Mouse (Mus musculus): ENCODE measurements around the gene Cdv3.
A peak's percentile ranks its signal among the peaks of the same experiment; 100 is the strongest.
"Not testable (repeated sequence)": the region's sequence is repeated elsewhere in the genome, so short reads cannot be mapped to it uniquely, and the experiment has no call there.

Cdv3 gene

DNA sequence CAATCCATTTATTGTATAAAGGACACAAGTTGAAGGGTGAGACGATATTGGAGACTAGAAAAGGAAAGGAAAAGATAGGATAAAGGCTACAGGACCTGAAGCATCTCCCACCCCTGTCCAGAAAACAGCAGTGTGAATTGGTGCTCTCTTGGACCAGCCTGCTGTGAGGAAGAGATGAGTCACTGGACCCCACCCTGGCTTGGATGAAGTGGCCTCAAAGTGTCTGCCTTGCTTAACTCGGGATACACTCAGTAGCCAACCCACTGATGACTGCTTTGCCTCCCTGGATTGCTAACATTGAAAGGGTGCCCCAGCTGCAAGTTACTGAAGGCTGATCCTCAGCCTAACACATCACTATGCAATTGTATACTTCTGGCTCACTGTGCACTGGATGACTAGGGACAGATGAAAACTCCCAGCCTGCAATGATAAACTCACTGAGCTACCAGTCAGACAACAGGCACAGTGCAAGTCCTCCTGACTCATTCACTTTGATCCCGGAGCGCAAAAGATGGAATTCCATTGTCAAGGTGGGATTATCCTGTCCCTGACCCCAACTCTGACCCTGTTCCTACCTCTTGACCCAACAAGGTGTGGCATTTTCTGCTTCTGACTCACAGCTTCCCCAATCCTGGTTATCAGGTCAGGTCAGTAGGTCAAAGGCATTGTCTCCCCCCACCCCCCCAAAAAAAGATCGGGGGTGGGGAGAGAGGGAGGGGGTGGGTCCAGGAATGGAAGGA lies 6.8 kb upstream of the Cdv3 start:
- DNase-seq (ENCODE audit: low spot score) = no peak

DNA sequence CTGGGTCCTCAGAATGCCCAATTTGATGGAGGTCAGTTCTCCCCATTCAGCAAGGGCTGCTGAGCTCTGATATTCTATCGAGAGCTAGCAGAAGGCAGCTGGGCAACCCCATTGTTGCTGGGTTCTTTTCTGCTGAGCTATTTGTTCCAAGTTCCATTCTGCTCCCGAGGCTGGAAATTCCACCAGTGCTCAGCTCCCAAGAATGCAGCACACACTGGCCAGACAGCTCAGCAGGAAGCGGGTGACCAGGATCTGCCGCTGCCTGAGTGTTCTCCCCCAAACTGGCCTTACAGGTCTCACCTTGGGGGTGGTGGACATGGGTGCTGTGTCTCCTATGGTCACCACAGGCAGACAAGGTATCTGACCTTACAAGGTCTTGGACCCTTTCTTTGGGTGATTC lies 4.3 kb upstream of the Cdv3 start:
- DNase-seq (ENCODE audit: low spot score) = no peak

DNA sequence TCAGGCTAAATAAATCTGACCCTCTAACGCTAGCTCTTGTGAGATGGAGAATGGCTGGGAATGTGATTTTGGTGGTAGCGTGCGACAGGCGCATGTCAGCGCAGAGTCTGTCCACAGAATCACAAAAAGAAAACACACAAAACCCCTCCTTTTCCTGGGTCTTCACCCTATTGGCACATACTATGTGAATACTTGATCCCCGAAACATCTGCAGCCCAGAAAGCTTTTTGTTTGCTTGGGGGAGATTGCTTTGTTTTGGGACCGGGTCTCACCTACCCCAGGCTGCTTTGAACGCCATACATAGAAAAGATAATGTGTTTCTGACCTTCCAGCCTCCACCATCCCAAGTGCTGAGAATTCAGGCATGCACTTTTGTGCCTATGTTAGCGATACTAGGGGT lies 716 bp upstream of the Cdv3 start:
- DNase-seq (ENCODE audit: low spot score) = no peak

DNA sequence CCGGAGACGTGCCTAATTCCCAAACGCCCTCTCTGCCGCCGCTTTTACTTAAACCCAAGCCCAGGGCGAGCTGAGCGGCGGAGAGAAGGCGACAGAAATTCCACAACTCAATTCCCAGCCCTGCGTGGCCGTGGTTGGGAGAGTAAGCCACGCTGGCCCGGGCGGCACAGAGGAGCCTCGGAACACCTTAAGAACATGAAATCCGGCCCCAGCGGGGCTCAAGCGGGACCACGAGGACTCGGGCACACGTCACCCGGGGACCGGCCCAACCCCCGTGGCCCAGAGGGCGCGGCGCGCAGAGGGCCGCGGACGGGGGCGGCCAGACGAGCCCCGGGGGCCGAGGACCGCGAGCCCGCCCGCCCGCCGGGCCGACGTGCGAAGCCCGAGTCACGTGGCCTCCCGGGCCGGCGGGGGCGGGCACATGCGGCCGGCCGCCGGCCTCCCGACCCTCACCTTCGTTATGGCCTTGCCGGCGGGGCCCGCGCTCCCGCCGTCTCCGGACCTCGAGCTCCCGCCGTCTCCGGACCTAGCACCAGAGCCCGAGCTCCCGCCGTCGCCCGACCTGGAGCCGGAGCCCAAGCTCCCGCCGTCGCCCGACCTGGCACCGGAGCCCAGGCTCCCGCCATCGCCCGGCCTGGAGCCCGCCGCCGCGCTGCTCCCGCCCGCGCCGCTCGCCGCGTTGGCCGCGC lies 895 bp downstream of the Cdv3 start:
- DNase-seq (ENCODE audit: low spot score) = peak; percentile 70

DNA sequence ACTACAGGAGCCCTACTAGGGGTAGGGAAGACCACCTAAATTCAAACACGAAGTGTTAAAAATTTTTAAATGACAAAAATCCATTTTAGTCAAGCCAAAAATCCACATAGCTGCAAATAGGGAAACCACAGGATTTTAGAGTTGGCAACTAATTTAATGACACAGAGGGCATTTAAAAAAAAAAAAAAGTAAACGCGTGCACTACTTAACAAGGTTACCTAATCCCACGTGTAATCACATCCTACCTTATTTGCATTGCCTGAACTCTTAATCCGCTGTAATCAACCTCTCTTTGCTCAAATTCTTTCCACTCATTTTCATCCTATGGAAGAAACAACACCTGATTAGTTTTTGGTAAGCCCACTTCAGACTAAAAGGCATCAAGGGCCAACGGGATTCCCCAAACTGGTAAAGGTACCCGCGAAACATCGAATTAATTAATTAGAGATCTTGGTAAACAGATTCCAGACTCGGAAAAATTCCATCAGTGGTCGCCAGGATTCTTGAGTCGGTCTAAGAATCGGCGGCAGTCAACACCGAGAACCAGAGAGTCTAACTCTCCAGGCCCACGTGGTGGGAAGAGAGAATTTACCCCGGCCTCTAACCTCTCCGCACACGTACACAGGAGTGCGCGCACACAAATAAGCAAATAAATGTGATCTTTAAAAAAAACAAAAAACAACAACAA lies 1.8 kb downstream of the Cdv3 start:
- DNase-seq (ENCODE audit: low spot score) = peak; percentile 6

DNA sequence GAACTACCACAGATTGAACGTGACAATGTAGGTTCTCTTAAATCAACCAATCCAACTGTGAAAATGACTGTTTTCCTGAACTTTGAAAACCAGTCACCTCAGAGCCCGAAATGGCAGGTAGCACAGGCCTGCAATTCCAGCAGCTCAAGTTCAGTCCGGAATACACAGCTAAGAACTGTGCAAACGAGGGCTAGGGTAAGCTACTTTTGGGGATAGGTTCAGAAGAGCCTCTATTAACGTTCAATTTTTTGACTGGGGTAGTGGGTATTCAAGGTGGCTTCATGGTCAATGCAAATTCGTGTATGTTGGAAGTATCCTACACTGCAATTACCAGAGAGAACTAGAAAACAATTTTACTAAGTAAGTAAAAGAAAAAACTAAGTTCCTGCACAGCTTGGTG lies 2.6 kb downstream of the Cdv3 start:
- no peak for DNase-seq (ENCODE audit: low spot score)

DNA sequence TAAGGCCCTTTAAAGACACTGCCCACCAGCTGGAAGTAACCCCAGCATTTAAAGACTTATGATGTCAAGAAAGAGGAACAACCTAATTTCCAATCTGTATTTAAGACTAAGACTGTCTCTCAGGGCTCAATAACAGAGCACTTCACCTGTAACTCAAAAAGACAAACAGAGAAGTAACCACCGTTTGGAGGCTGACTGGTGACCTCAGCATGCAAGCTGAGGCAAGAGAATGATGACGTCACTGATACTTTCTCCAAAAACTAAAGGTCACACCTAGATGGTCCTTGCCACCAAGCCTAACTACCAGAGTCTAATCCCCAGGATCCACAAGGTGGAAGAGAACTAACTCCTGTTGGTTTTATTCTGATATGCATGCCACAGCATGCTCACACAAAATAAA lies 5.0 kb downstream of the Cdv3 start:
- DNase-seq (ENCODE audit: low spot score) = no peak

DNA sequence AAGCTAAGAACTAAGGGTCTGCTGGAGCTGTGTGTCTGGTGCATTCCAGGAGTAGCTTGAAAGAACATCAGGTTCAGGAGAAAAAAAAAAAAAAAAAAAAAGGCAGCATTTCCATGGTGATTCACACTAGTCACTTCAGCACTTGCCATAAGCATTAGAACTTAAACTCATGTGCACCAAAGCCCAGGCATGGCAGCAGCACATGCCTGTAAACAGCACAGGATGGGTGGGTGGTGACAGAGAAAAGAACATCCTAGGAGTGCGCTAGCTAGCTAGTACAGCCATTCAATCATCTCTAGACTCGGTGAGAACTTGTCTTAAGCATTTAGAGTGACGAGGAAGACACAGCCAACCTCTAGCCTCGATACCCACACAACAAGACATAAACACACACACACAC lies 7.1 kb downstream of the Cdv3 start:
- DNase-seq (ENCODE audit: low spot score) = no peak

DNA sequence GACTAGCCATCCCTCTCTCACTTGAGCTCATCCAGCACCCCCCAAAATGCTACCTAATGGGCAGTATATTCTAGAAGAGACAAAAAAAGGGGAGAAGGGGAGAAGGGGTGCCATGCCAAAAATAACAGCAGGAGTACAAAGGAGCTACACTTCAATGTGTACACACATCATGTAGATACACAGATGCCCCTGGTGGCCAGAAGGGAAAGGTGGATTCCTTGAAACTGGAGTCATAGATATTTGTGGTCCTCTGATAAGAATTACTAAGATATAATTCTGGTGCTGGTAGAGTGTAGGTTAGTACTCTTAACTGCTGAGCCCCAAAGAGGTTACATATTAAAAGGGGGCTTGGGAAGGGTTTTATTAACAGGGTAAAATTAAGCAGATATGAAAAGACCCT lies 7.7 kb downstream of the Cdv3 start:
- DNase-seq (ENCODE audit: low spot score) = no peak

DNA sequence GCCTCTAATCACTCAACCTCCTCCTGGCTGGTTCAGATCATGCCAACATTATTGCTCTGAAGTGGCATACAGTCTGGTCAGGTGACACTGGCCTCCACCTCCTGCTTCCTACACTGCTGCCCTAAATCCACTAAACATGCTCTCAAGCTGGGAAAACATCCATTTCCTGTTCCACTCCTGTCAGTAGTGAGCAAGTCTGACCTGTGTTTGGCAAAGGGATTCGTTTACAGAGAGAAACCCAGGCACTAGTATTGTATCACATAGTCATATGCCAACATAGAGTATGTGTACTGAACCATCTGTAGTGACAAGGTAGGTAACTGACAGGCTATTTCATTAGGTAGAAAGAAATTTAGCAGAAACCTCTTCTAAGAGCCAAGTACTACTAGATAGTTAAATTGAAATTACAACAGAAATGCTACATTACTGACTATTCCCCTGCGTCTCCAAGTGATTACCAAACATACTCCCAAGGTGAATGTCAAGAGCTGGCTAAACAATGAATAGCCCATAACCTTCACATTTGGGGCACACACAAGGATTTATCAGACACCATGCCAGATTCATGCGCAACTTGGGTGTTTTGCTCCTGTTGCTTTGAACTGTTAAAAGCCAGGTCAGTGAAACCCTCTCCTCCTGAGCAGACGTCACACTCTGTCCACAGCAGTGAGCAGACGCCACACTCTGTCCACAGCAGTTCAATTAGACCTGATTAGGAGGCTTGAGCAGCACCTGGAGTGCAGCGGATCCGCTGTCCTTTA lies 12.0 kb downstream of the Cdv3 start:
- DNase-seq (ENCODE audit: low spot score) = not testable (repeated sequence)

DNA sequence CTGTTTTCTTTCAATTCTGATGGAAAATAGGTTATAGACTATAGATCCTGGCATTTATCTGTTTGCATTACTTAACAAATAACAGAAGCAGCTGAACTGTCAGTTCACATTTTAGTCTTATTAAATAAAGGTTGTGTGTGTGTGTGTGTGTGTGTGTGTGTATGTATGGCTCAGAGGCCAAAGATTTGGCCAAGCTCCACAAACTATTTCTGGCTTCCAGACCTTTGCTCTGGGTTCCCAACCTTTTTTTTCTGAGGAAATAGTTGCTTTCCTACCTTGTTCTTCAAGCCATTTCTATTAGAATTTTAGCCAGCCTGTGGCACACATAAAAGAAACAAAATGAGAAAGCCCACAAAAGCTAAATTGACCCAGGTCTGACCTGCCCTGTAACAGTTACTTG lies 16.8 kb downstream of the Cdv3 start:
- DNase-seq (ENCODE audit: low spot score) = no peak

DNA sequence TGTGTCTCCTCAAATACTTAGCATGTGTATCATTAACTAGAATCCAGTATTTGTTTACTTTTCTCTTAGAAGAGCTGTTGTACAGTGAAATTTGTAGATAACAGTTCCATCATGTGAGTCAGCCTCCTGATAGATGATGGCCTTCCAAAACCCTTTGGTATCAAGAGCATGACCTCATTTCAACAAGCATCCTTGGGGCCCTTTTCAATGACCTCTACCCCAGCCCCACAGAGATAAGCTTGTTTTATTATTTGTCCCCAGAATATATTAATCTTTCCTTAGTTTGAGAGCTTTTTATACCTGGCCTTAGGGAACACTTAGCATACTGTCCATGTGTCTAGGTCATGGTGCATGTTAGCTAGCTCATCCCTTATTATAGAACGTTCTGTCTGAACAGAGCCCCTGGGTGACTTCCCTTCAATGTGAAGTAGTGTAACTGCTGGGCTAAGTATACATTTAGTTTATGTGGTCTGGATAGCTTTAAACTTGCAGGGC lies 17.6 kb downstream of the Cdv3 start:
- DNase-seq (ENCODE audit: low spot score) = no peak

DNA sequence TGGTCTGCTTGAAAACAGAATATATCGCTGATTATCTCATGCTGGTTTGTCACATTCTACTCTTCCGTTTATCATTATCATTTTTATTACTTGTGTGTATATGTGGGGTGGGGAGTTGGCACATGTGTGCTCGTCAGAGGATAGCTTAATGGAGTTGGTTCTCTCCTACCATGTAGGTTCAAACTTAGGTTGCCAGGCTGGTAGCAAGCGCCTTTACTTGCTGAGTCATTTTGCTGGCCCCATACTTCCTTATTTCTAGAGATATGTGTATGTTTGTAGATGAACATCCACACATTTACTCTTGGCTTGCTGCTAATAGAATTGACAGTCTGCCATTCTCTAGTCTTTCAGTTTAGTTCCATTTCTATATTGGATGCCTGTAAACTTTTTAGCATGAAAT lies 18.6 kb downstream of the Cdv3 start:
- no peak for DNase-seq (ENCODE audit: low spot score)

DNA sequence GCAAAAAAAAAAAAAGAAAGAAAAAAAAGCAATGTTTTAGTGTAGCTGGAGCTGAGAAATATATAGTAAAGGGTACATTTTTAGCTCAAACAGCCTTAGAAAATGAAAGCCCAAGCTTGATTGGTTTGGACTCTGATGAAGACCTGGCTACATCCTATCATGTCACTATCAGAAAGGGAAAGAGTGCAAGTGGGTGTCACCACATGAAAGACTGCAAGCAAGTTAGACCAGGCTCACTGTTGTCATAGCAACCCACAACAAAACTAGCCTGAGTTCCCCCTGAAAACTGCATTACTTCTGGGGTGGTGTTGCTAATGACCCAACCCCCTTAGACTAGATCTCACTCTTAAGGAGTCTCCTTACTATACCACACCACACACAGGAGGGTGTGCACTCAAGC lies 28.7 kb downstream of the Cdv3 start:
- no peak for DNase-seq (ENCODE audit: low spot score)

DNA sequence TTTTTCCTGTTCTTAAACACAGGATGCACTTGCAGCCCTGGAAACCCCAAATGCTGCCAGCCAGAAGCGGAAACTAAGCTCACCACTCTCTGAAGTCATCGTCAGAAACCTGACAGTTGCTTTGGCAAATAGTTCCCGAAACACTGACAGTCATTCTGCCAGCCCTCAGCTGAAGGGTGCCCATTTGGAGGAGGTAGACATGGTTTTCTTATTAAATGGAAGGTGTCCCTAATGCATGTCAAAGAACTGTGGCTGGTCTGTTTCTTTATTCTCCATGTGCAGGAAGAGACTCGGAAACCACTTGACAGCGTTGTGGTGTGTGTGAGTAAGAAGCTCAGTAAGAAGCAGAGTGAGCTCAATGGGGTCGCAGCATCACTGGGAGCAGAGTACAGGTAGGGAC lies 33.0 kb downstream of the Cdv3 start:
- DNase-seq (ENCODE audit: low spot score) = no peak

DNA sequence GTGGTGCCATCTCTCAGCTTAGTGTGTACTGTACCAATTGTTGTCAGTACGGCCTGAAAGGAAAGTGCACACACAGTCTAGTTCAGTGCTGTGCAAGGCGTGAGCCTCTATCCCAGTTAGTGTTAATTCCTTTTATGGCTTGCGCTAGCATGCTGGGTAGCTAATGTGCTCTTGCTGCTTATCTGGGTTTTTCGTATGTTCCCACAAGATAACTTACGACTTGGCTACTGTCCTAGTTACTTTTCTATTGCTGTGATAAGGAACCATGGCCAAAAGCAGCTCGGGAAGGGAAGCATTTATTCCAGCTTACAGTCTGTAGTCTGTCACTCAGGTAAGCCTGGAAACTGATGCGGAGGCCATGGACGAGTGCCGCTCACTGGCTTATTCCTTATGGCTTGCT lies 39.2 kb downstream of the Cdv3 start:
- no peak for DNase-seq (ENCODE audit: low spot score)

DNA sequence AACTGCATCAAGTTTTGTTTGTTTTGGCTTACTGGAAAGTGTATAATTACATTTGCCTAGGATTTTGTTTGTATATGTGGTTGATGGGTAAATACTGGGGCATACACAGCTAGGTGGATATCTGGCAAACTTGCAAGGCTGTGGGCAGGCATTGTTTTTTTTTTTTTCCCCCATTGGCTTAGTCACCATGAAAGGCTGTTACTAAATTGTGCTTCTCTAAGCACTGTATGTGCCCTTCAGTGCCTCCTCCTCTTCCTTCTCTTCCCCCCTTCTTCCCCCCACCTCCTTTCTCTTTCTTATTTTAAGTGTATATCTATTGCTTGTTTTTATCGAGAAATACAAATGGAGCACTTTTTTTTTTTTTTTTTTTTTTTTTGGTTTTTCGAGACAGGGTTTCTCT lies 41.0 kb downstream of the Cdv3 start:
- DNase-seq (ENCODE audit: low spot score) = no peak

DNA sequence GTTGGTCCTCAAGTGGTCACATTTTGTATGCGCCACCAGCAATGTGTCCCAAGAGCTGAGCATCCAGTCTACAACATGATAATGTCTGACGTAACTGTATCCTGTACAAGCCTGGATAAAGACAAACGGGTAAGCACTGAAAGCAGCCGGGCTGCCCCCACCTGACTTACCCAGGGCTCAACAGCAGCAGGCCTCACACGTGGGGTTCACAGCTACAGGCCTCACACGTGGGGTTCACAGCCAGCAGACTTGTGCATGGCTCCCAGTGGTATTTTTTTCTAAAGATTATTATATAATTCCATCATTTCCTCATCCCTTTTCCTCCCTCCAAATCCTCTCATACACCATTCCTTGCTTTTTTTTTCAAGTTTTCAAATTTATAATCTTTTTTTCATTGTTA lies 55.8 kb downstream of the Cdv3 start:
- DNase-seq (ENCODE audit: low spot score) = no peak

DNA sequence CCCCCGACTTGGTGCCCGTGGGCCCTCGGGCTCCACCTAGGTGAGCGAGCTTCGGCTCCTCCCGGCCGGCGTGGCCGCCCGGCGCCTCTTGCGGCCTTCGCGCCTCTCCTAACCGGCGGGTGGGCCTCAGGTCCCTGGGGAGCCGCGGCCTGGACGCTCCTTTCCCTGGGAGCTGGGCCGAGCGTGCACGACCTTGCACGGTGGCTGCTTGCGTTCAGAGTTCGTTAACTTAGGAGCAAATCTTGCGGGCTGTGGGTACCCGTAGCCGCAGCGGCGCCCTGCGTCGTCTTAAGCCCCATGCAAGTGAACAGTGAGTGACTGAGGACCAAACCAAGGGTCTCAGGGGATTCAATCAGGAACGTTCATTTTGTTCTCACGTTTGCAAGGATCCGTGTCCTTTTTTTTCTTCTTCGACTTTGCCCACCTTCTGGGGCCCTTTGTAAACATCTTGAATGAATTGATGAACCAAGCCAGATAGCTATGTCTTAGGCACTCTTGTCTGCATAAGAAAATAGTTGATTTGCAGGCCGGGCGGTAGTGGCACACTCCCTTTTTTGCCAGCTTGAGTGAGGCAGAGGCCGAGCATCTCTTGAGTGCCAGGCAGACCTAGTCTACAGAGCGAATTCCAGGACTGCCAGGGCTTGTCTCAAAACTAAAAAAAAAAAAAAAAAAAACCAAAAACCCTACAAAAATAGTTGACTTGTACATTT lies 60.2 kb downstream of the Cdv3 start:
- DNase-seq (ENCODE audit: low spot score) = no peak

DNA sequence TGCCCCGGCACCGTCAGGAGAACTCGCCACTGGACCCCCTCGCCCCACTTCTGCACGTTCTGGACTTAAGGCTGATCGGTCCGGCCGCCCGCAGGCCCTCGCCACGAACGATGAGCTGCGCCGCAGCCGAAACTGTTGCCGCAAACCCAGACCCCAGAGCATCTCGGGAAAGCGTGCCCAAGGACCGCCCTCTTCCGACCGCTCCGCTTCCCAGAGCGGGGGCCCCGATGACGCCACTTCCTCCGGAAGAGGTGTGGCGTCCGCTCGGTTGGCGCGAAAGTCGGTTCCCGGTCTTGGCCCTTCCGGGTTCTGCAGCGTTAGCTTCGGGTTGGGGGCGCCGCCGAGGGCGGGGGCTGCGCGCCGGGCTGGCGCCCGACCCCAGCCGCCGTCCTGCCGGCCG lies 60.7 kb downstream of the Cdv3 start, which contains the start of the genes 1300017J02Rik and Topbp1:
Gene 1300017J02Rik, minus strand, starts transcription at position 156 of the 400 bp plus-strand sequence.
Gene Topbp1, plus strand, starts transcription at position 289 of the 400 bp plus-strand sequence.
- peak; percentile 86 for DNase-seq (ENCODE audit: low spot score)

Measured in spleen, adult 12 weeks (tissue).